Mouse (Mus musculus) embryo, embryonic 11 days (tissue): ENCODE measurements around the gene Hspbap1.

Experiments used
- DNase-seq: peaks from one replicate; pipeline ENCODE4 v3.0.0-alpha.2; 2015

Gene Hspbap1

GRCm38 (mm10) chr16:35764941-35765340, 5.2 kb upstream of the Hspbap1 start:
- no peak for DNase-seq

DNA sequence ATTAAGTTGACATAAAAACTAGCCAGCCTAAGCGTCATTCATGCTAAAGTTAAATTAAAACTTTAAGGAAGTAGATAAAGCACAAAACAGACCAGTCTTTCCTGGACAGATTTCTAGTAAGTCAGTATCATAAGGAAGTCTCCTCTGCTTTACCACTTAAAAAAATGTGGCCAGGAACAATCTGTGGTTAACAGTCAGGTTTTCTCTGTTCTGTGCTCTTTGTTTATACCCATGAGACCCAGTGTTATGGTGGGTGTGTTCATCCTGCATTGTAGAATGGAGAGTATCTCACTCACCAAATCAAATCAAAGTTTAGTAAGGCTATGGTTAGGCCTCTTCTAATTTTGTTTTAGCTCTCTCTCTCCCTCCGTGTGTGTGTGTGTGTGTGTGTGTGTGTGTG, 4.7 kb upstream of the Hspbap1 start:
- no peak for DNase-seq

- no peak for DNase-seq
Measured at GRCm38 (mm10) chr16:35766366-35766765, 3.8 kb upstream of the Hspbap1 start.

- no peak for DNase-seq
Measured at GRCm38 (mm10) chr16:35768469-35768784, 1.7 kb upstream of the Hspbap1 start.

DNA sequence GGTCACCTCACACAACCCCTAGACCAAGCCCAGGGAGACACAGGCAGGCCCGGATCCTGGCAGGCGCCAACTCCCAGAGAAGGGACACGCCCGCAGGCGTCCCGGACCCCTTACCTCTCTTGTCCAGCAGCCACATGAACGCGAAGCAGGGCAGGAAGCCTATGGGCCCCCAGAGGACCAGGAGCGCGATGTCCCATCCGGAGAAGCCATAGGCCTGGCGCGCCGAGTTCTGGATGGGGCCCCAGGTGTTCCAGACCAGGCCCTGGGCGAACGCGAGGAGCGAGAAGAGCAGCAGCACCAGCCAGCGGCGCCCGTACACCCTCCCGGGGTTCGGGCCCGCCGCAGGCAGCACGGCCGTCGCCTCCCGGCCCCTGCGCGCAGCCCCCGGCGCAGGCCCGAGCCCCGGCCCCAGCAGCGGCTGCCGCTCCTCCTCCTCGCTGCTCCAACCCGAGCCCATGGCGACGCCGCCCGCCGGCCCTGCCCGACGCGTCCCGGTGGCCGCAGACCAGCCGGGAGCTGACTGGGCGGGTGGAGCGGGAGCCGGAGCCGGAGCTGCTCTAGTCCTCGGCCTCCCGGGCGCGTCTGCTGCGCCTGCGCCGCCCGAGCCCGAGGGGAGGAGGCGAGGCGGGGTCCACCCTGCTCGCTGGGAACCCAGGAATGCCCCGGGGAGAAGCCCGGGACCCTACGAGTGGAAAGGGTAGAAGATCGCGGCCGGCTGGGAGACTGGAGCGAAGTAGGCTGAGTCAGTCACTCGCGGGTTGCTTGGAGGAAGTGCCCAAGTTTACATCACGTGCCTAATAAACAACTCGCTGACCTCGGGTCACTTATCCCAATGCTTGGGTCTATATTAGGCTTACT, 1.2 kb upstream of the Hspbap1 start, which contains the start of gene Dirc2:
Gene Dirc2 (minus strand): TSS at position 572 of the 858 bp plus-strand sequence.
- peak; percentile 86 for DNase-seq

DNA sequence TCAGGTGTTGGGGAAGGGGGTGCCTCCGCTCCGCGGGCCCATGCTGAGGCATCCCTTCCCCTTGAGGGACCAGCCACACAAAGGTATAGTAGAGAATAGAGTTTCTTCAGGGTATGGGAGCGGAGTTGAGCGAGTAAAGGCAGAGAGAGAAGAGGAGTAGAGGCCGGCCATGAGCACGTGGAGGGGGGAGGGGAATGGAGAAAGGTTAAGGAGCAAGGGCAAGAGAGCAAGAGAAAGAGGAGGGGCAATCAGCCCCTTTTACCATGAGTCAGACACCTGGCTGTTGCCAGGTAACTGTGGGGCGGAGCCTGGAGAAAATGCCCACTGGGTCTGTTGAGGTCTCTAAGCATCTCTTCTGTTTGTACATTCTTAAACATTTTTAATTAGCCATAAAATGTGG, 966 bp downstream of the Hspbap1 start:
- no peak for DNase-seq

DNA sequence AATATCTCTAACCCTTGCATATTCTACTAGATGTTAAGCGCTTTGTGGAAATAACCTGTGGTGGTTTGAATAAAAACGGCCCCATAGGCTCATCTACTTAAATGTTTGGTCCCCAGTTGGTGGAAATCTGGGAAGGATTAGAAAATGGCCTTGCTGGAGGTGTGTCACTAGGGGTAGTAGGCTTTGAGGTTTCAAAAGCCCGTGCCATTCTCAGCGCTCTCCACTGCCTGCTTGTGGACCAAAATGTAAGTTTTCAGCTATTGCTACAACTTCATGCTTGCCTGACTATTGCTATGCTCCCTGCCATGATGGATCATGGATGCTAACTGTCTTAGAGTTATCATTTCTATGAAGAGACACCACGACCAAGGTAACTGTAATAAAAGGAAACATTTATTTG, 1.4 kb downstream of the Hspbap1 start:
- DNase-seq: no peak

GRCm38 (mm10) chr16:35772598-35772997, 2.4 kb downstream of the Hspbap1 start:
- no peak for DNase-seq

- DNase-seq: no peak
Measured at GRCm38 (mm10) chr16:35775835-35776234, 5.7 kb downstream of the Hspbap1 start.

DNA sequence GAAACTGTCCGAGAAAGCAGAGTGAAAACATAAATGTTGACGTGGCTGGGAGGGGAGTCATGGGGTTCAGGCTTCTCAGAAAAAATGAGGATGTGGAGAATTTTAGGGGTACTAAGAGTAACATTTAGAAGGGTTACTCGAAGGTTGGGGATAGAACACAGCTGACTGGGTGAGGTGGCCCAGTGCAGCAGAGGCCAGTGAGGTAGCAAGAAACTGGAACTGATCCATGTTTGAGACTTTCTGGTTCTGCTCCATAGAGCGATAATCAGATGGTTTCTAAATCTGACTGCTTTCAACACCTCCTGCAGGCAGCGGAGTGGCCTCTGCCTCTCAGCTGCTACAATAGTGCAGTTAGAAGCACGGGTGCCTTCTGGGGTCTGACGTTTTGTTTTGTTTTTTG, 6.6 kb downstream of the Hspbap1 start:
- DNase-seq: no peak

- no peak for DNase-seq
Measured at GRCm38 (mm10) chr16:35777768-35778167, 7.6 kb downstream of the Hspbap1 start.

- no peak for DNase-seq
Measured at GRCm38 (mm10) chr16:35779681-35780080, 9.5 kb downstream of the Hspbap1 start.

DNA sequence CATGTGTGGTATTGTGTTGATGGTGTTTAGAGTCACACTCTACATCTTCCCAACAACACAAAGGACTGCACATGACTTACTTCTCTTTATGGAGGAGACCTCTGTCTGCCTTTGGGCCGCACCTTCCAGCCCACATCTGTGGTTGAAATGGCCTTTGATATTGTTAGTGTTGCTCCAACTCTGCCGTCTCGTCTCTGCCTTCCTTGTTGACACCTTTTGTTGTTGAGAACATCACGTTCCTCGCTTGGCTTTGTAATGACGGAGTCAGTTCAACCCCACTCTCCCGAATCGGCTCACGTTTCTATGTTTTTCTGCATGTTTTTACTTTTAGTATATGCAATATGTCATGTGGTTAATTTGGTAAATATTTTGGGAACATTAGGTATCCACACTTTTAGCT, 10.9 kb downstream of the Hspbap1 start:
- no peak for DNase-seq

DNA sequence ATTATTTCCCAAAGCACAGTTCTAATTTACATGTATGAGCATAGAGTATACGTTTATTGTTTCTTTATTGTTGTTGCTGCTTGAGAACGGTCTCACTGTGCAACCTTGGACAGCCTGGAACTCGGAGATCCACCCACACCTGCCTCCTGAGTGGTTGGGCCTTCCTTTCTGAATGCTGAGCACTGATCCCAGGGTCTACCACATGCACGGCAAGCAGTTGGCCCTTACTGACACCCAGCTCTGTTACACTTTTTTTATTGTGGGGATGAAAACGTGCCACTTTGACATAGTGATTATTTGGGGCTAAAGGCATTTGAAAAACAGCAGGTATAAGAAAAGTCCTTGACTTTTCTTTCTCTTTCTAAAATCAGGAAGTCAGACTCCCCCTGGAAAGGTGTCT, 11.5 kb downstream of the Hspbap1 start:
- DNase-seq: no peak

GRCm38 (mm10) chr16:35782451-35783206, 12.5 kb downstream of the Hspbap1 start:
- no peak for DNase-seq

- DNase-seq: no peak
Measured at GRCm38 (mm10) chr16:35783207-35783573, 13.0 kb downstream of the Hspbap1 start.

DNA sequence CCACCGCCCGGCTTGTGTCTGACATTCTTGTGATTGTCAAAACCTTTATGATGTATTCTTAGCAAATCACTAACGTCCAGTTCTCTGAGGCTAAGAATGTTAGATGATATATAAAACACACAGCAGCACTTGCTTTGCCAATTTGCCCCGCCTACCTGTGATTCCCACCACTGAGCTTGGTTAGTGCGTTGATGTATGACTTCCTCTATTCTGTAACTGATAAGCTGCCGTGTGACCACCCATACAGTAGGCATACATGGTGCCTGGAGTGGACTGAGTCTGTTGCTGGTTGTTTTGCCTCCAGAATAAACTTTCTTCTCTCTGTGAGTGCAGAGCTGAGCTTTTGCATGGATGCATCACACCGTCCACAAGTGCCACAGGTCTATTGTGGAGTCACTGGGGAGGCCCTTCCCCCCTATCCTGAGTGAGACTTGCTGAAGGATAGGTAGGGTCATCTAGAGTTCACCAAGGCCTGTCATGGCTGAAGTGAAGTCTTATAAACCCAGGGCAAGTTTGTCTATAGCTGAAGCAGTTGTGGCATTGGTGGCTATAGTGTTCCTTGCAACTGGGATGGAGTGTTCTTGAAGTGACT, 14.1 kb downstream of the Hspbap1 start:
- no peak for DNase-seq

- DNase-seq: no peak
Measured at GRCm38 (mm10) chr16:35787163-35787562, 17.0 kb downstream of the Hspbap1 start.

- peak; percentile 8 for DNase-seq
Measured at GRCm38 (mm10) chr16:35787568-35788189, 17.5 kb downstream of the Hspbap1 start.

DNA sequence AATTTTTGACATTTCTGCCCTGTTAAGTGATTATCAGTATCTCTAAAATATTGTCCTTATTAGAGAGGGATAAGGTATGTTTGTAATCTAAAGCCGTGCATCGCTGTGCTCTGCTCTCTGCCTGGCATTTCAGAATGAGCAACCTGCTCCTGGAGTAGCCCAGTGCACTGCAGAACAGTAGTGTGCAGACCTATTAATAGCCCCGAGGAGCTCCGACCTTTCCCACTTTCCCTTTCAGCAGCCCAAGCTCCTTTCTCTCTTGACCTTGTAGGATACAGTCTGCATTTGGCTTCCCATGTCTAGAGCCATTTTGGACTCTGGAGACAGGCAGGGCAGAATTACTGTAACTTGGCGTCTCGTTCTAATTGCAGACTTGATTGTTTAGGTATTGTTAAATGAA, 18.2 kb downstream of the Hspbap1 start:
- no peak for DNase-seq

DNA sequence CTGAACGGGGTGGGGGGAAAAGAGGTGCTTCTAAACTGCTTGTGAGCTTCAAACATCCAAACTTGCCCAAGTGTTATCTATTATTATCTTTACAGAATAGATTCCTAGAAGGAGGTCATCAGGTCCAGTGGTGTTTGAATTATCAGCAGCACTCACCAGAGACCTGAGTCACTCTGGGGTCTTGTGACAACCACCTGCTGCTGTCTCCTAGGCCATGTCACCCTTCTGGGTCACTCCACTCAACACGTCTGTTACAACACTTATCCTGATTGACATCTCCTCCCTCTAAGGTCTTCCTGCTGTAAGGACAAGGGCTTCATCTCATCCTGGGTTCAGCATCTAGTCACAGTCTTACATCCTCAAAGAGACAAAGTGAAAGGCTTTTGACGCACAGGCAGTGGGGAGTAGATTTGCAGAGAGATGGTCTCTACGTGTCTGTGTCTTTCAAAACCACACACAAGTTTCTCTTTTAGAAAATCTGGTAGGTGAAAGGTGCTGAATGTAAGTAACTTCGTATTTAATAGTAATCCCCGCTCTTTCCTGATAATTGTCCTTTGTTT, 21.9 kb downstream of the Hspbap1 start:
- DNase-seq: no peak

DNA sequence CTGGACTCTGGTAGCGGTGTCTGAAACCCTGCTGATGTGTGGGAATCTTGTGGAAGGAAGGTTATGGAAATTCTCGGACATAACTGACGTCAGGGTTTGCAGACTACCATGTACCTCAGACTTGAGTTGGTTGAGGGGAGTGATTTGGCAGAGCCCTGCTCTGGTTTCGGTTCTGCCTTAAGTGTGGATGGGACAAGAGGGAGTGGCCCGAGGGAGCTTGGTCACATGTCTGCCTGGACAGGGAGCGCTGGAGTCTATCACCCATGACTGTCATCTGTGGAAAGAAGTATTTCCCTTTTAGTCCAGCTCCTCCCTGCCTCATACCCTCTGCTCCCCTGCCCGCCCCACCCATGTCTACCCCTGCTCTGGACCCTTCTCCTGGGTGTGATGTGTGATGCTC, 32.0 kb downstream of the Hspbap1 start:
- no peak for DNase-seq

- DNase-seq: no peak
Measured at GRCm38 (mm10) chr16:35803723-35804122, 33.5 kb downstream of the Hspbap1 start.
